Mouse (Mus musculus) cerebellum, adult 18-20 months (tissue): Measurements from ENCODE around the gene Dab2ip.

ENCODE experiments used
- DNase-seq, 2 experiments: peaks; one replicate each; pipeline ENCODE4 v3.0.0; 2021

The Dab2ip gene

DNA sequence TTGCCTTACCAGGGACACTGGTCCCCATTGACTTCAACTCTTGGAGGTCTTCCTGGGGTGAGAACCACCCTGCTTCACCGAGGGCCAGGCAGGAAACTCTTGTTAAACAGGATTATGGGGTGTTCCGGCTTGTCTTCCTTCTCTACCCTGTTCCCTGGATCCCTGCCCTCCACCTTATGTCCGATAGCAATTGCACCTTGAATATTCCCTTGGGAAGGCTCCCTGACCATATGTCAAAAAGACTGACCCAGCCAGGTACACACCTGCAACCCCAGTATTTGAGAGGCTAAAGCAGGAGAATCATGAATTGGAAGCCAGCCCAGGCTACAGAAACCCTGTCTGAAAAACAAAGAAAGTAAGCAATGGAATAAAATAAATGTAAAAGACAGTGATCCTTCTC lies 40.8 kb downstream of the Dab2ip start:
- DNase-seq: peak; percentile 58 to 68

DNA sequence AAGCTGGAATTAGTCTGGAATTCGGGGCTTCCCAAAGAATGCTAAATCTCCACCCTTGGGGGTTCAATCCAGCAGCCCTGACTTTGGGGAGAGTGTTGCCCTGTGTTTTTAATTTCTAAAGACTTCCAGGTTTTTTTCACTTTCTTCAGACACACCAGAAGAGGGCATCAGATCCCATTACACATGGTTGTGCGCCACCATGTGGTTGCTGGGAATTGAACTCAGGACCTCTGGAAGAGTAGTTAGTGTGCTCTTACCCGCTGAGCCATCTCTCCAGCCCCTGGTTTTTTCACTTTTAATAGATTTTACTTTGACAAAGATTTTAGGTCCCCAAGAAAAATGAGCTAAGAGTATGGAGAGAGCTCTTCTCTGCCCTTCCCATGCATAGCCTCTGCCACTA lies 43.6 kb downstream of the Dab2ip start:
- DNase-seq: no peak

DNA sequence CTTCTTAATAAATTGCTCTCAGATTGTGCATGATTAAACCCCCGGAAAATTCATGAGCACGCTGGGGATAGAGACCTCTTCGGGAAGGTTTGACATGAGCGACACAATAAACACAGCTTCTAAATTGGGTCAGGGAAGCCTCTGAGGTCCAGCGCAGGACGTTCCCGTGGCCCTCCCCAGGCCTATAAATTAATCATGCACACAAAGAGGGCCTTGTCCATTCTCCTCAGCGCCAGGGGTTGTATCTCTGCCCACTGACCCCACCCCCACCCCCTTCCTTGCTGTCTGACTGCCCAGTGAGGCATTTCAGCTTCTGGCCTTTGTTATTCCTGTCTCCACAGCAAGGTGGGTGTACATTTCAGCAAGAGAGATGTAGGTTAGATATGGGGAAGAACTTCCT lies 49.4 kb downstream of the Dab2ip start:
- DNase-seq: no peak

DNA sequence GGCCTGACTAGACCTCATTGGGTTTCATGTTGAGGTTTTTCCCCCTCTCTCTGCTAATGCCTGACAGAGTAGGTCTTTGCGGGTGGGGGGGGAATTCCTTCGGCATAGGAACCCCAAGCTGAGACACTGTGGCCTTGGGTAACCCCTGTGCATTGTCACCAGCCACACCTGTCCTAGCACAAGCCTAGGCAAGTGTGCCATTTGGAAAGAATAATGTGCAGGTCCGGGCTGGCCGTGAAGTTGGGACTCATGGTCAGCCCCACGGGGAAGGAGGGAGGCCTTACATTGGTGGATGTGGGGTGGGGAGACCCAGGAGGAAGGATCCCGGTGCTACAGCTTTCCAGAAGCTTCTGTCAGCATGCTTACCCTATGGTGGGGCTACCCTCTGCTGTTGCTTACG lies 50.8 kb downstream of the Dab2ip start:
- no peak for DNase-seq

DNA sequence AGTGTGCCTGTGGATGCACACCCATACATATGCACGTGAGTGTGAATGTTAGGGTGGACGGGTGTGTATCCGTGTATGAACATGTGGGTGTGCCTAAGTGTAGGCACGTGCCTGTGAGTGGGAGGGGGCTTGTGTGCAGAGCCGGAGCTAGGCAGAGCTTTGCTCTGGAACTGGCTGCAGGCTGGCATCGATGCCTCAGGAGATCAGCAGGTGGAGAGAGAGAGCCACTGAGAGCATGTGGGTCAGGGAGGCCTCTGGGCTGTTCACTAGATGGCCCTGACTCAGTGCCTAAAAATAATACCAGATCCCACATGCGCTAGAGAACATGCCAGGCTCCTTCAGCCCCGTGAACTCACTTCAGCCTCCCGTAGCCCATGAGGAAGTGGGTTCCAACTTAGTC lies 51.3 kb downstream of the Dab2ip start:
- DNase-seq: peak; percentile 80 to 91

DNA sequence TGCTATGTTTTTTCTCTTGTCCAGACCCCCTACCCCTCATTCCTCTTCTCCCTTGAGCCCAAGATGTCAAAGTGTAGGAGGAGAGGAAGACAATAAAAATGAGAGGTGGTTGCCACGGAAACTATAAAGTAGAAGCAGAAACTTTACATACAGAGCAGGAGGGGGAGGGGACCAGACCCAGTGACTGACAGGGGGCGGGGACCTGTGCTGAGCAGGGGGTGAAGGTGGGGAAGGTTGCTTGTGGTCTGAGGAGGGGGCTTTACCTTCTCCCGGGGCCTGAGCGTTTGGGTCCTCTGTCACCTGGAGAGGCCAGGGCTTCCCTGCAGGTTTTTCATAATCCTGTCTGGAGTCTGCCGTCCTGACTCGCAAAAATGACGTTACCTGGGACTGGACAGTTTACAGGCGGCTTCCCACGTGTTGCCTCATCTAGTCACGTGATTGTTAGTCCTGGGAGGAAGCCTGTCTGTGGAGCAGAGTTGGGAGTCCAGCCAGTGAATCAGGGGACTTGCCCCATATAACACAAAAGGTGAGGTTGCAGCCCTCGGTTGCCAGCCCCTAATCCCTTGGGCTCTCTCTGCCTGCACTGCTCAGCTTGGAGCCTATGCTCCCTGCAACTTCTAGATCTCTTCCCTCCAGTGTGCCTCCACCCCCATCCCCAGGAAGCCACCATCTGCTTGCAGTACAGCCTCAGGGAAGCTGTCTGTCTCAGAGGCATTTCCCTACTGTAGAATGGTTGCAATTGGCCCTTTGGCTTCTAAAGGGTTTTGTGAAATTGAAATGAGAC lies 52.3 kb downstream of the Dab2ip start:
- peak; percentile 62 to 68 for DNase-seq

DNA sequence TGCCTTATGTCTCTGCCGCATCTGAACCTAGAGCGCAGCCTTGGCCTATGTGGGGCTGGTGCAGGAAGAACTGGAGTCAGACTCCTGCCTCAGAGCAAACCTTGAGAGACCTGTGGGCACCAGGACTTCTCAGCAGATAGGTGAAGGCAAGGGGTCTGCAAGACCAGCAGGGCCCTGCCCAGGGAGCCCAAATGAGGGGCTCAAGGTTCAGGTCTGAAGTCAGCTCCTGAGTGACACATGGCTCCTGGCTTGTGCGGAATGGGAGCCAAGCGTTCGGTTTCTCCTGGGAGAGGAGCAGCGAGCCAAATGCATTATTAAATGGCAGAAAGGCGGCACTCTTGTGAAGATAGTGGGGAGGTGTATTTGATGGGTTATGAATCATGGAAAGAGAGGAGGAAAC lies 52.9 kb downstream of the Dab2ip start:
- peak; percentile 56 to 60 for DNase-seq

DNA sequence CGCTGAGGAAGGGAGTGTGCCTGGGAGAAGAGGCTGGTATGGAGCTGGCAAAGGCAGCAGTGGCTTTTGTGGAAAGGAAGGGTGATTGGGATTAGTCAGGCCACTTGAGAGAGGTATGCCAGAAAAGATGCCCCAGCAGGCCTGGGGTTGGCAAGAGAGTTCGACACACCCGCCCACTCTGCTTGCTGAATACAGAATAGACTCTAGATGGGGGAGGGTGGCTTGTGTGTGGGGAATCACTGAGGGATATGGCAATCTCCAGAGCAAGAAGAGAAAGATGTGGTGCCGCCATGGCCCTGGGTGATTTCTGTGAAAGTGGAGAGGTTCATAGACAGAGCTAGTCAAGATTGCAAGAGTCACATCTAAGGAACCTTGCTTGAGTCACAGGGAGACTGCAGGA lies 53.6 kb downstream of the Dab2ip start:
- no peak for DNase-seq

DNA sequence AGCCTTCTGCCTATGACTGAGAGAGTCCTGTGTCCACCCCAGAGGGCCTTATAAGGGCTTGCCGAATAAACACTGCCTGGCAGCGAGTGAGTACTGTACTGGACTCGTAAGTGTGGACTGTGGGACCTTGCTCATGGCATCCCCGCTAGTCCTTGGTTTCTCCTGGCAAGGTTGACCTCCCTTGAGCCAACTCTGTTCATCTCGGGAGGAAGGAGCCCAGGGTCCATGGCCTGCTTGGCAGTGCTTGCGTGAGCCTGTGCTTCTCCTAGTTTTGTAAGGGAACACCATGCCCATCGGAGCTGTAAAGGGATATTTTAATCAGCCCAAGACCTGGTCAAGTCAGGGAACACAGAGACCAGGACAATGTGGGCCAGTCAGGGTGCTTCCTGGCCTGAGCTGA lies 54.2 kb downstream of the Dab2ip start:
- no peak for DNase-seq

DNA sequence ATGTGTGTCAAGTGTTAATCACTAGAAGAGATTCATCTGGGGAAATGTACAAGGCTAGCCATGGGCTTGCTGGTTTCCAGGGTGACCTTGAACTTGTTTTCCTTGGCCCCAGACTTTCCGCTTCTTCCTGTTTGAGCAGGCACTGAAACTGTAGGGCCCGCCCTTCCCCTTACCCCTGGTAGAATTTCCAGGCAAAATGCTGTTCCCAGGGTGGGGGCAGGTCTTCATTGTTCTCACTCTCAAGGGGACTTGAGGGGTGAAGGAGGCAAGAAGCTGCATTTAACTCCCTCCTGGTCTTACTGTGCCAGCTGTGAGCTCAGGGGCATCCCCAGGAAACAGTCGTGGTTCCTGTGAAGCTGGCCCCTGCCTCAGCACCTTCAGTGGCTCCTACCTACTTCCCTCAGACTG lies 55.9 kb downstream of the Dab2ip start:
- DNase-seq: no peak

DNA sequence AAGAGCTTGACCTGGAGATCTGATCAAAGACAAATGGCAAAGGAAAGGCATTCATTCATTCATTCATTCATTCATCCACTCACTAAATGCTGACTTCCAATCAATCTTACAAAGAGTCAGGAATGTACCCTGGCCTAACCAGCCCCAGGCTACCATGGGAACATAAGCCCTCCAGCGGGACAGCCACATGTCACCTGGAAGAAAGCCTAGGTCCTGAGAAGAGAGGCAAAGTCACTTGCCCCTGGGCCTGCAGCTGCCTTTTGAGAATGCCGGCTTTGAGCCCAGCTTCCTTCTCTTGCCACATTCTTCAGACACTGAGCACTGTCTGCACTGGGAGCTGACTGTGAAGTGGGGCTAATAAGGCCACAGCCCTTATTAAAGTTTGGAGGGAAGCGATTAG lies 56.3 kb downstream of the Dab2ip start:
- no peak for DNase-seq

DNA sequence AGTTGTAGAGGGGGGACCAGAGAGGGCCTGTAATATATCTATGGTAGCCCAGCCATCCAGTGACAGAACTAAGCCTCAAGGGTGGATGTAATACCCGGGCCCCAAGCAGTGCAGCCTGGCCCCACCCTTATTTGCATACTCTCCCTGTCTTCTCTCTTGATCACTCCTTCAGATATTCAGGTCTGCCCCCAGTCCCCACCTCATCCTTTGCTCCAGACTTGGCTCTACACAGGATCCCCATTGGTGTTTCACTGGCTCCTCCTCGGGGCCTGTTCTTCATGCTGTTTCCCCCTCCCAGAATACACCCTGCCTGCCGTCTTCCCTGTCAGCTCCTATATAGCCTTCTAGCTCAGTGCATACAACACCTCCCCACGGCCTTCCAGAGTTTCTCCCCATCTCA lies 57.3 kb downstream of the Dab2ip start:
- no peak for DNase-seq

DNA sequence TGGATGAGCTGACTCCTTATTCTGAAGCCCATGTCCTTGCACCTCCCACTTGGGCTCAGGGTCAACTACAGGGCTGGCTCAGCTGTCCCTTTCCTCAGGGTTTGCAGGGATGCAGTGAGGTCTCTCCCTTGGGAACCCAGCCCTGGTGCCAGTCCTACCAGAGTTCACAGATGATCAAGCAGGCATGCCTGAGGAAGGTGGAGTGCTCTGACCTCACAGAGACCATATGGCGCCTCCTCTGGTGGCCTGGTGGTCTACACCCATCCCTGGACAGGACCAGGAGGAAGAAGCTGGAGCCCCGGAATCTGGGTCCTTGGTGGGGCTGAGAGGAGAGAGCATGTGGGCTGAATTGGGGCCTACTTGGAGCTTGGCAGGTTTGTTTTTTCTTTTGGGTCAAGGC lies 57.9 kb downstream of the Dab2ip start:
- DNase-seq: peak in 1 of 2 experiments; percentile 56

DNA sequence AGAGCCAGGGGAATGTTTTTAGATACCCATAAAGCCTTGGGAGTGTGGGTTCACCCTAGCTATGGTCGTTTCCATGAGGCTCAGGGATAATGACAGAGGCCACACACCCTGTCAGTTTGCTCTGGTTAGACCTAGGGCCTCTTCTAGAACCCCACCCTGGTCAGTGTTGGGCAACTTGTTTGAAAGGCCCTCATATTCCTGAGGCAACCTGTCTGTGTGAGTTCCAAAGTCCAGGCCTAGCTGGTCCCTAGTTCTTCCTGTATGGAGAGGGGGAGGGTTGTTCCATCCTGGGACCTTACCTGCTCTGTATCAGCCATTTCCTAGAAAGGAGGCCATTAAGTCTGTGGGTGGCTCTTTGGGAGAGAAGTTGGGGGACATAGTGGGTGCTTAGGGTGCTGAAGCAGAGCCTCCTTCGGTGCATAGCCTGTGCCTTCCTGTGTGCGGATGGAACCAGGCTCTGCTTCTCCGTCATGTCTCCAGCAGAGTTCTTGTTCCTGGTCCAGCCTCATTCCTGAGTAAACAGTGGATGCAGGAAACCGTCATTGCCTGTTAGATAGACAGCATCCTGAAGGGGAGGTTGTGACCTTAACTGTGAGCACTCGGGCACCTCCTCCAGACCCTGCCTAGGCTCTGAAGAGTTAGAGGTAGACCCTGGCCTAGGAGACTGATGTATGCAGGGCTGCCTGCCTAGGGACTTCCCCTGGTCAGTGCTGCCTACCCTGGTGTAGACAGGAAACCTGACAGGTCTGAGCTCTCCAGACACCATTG lies 59.0 kb downstream of the Dab2ip start:
- DNase-seq: no peak

DNA sequence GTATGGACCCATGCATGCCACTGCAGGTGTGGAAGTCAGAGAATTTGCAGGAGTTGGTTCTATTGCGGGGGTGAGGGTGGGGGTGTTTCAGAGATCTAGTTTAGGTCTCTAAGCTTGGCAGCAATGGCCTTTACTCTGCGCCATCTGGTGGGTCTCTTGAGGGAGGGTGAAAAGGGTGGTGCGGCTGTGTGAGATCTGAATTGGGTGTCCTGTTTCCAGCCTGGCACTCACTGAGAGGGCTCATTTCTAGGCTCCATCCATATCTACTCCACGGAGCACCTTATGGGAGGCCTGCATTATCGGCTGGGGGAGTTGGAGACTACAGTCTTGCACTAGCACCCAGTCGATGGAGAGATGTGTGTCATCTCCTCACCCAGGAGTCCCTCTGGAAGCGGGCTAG lies 60.9 kb downstream of the Dab2ip start:
- no peak for DNase-seq

DNA sequence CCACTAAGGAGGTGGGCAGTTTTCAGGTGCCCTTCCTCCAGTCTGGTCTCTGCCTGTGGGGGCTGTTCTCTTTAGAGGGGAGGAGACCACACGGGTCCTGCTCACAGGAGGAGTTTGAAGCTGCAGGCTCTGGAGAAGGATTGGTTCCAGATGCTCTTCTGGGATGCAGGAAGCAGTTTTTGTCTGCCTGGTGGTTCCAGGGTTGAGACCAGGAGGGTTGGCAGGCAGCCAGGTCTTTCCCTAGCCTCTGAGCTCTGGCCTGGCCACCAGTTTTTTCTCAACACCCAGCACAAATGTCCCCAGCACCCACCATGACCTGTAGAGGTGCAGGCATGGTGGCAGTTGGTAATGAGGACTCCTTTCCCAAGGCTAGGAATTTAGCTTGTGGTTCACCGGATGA lies 61.5 kb downstream of the Dab2ip start:
- peak in 1 of 2 experiments; percentile 63 for DNase-seq

DNA sequence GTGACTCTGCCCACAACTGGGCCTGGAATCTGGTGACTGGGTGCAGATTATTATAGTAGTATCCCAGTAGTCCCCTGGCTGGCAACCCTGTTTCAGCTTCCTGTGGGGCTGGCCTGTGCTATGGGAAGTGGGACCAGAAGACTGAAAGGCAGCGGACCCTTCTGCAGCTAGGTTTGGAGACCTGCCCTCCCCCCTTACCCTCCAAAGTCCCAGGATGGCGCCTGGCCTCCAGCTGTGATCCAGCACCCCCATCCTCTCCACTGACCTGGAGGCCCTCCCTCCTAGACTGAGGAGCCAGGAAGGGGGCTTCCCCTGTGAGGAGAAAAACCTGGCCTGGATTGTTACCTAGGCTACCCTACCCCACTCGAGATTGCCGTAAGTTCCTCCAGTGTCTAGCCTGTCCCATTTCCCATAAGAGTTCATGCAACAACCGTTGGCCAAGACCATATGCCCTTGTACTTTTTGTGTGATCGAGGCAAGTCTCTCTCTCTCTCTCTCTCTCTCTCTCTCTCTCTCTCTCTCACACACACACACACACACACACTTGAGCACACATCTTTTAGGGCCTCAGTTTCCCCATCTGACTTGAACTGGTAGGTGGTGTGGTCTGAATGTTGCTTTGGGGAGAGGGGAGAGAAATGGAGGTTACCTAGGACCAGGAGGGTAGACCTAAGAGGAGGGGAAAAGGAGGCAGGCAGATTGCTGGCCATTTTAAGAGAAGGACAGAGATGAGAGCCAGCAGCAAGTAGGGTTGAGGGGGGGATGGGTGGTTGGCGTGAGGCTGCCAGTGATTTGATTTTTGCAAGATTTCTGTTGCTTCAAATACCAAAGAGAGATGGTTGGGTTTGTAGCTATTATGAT lies 62.5 kb downstream of the Dab2ip start:
- DNase-seq: peak in 1 of 2 experiments; percentile 29

DNA sequence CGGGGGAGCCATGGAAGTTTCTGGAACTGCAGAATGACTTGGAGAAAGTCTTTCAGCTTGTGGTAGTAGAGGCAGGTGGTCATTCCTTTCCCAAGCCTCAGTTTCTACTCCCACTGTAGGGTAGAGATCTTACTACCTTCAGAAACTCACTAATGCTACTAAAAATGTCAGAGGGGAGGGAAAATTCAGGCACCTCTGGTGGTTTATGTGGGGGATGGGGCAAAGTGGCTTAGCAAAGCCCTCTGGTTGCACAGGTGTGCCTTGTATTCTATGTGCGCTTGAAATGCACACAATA lies 63.1 kb downstream of the Dab2ip start:
- DNase-seq: no peak

DNA sequence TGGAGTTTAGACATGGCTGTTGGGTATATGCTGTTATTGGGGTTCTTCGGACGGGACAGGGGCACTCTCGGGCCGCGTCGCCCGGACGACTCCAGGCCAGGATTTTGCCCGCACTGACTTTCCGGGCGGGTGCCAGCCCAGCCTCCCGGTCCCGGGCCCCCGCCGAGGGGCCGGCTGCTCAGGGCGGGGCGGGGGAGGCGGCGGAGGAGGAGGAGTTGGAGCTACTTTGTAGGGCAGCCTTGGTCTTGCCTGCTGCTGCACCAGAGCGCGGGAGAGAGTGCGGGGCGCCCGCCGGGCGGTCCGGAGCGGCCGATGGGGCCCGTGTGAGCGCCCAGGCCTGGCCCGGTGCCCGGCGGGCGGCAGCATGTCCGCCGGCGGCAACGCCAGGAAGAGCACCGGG lies 63.7 kb downstream of the Dab2ip start:
- DNase-seq: peak; percentile 90 to 94

DNA sequence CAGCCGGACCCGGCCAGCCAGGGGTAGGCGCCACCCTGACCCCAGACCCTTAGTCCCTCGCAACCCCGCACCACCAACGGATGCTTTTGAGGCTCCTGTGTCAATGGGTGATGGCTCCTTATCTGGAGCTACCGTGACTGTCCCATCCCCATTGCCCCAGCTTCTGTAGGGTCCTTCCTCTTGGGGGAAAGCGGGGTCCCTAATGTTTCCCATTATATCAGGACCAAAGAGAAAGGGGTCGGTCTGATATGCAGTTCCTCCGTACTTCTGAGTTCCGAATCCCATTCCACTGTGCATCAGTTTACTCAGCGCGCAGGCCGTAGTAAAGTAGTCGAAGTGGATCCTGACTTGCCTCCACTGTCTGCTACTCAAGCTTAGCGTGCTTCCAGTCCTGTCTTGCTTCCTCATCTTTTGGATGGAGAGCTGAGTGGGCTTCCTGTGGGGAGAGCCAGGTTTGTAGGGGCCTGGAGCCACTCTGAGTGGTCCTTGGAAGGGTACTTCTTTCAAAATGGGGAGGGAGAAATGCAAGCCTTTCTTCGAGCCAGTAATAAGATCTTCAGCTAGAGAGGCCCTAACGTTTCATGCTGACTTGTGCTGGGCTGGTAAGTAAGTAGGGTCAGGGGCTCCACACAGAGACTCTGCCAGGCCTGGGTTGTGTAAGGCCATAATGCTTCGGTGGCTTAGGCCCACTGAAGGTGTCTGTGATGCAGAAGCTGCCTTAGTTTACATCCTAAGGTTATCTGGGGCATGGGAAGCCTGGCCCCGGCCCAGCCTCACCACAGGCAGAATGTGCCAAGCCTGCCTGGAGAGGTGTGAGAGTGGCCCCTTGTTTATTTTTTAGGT lies 64.4 kb downstream of the Dab2ip start:
- DNase-seq: peak; percentile 59 to 70

DNA sequence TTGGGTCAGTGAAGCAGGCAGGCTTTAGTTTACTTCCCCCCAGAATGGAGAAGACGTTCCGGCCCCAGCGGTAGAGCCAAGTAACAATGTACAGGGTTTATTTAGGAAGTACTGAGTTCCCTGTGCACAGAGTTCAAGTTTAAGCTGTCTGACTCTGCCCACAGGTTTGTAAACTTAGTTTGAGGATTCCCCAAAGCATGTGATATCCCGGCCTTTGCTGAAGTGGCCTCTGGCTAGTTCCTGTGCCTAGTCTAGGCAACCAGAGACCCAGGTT lies 65.0 kb downstream of the Dab2ip start:
- DNase-seq: no peak

DNA sequence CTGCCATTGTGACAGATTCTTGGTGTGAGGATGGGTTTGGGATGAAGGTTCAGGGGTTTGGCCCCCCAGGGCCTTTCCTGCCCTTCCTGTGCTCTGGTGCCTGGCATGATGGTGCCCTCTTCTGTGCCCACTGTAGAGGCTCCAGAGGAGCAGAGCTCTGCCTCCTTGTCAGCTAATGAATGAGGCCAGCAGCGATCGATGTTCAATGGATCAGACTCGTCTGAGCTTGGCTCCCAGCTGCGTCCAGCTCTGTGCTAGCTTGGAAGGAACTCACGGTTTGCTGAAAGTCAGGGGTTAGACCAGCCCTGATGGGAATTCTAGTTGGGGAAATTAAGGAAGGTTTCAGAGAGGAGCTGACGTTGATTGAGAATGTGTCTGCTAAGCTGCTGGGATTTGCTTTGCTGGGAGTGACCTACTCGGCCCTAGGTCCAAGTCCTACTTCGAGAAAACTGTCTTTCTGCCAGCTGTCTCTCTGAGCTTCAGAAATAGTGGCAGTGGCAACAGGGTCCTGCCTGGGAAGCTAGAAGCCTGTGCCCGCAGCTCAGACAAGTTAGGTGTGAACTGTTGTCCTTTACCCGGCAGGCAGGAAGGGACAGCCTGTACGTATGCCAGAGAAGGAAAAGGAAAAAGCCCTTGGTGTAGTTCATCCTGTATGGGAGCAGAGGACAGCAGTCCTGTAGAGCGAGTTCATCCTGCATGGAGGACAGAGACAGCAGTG lies 65.5 kb downstream of the Dab2ip start:
- DNase-seq: peak in 1 of 2 experiments; percentile 59
